Mouse (Mus musculus) hindbrain, embryonic 13.5 days (tissue): ENCODE data around the gene Slc30a2. TPM values are rescaled to one million over a fixed set of nuclear protein-coding genes. Genes with fewer than 3 reads are reported as not detected.

Source experiments
- polyA plus RNA-seq: library from polyadenylated mRNA; unstranded; fragments of >200 nt; fragmentation: Nextera tagmentation; extraction: Ambion mirVana; gene quantifications from 2 replicates; pipeline ENCODE4 v1.2.1, GENCODE M21; 2015

Gene Slc30a2
- polyA plus RNA-seq, 1 experiment from 2014 or later: not detected

Other genes with a start within 250 kb of the Slc30a2 start
- 3.9 TPM in 2 replicates for gene Cd52, start 248.1 kb upstream of the Slc30a2 start, polyA plus RNA-seq
- gene Ubxn11, start 240.6 kb upstream of the Slc30a2 start, polyA plus RNA-seq: 14.7 and 16.0 TPM in 2 replicates
- gene Sh3bgrl3, start 214.4 kb upstream of the Slc30a2 start, polyA plus RNA-seq: 371 and 393 TPM in 2 replicates
- gene Cep85, start 156.1 kb upstream of the Slc30a2 start, polyA plus RNA-seq: 21.2 and 22.5 TPM in 2 replicates
- gene Gm7534, start 140.2 kb upstream of the Slc30a2 start, polyA plus RNA-seq: not detected in 2 replicates
- not detected in 2 replicates for gene Catsper4, start 115.8 kb upstream of the Slc30a2 start, polyA plus RNA-seq
- gene Cnksr1, start 104.8 kb upstream of the Slc30a2 start, polyA plus RNA-seq: 0.06 and 0.08 TPM in 2 replicates
- 0.45 and 0.56 TPM in 2 replicates for gene E130218I03Rik, start 99.5 kb upstream of the Slc30a2 start, polyA plus RNA-seq
- gene Zfp593, start 97.6 kb upstream of the Slc30a2 start, polyA plus RNA-seq: 15.5 and 15.7 TPM in 2 replicates
- 0.54 and 0.74 TPM in 2 replicates for gene Gm30191, start 96.2 kb upstream of the Slc30a2 start, polyA plus RNA-seq
- 9.3 and 14.2 TPM in 2 replicates for gene Grrp1, start 89.1 kb upstream of the Slc30a2 start, polyA plus RNA-seq
- gene Pdik1l, start 55.3 kb upstream of the Slc30a2 start, polyA plus RNA-seq: 35.0 and 37.3 TPM in 2 replicates
- 0.38 and 0.51 TPM in 2 replicates for gene Trim63, start 28.1 kb upstream of the Slc30a2 start, polyA plus RNA-seq
- gene Extl1, start 40.7 kb downstream of the Slc30a2 start, polyA plus RNA-seq: 0.36 and 0.45 TPM in 2 replicates
- 7.8 TPM in 2 replicates for gene Pafah2, start 53.1 kb downstream of the Slc30a2 start, polyA plus RNA-seq
- 6,917 and 6,921 TPM in 2 replicates for gene Stmn1, start 125.1 kb downstream of the Slc30a2 start, polyA plus RNA-seq
- gene Paqr7, start 153.5 kb downstream of the Slc30a2 start, polyA plus RNA-seq: 20.2 and 21.5 TPM in 2 replicates
- gene Aunip, start 167.8 kb downstream of the Slc30a2 start, polyA plus RNA-seq: 2.6 and 2.8 TPM in 2 replicates
- gene Mtfr1l, start 192.2 kb downstream of the Slc30a2 start, polyA plus RNA-seq: 160 and 163 TPM in 2 replicates
- gene Selenon, start 209.0 kb downstream of the Slc30a2 start, polyA plus RNA-seq: 9.5 and 11.0 TPM in 2 replicates